ENCODE assay signal across 19 mouse cellular contexts in the genomic region with DNA sequence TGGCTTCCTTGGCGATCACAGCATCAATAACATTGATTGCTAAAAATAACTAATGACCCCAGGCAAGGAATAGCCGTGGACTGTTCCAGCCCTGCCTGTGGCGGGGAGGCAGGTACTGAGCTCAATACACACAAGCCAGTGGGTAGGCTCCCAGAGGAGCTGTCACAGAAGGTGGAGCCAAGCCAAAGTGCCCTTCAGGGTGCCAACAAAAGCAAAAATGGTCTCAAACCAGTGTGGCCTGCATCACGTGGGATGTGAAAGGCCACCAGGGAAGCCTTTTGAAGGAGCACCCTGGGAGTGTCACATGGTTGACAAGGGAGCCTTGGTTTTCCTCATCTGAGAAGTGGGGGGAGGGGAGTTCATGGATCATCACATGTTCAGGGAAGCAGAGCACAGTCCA.
A peak's percentile ranks its signal among the peaks of the same experiment; 100 is the strongest.
DNase-seq lines count a peak whose midpoint lies in the region; ATAC-seq and TF ChIP-seq lines count a peak whose summit lies in the region.
"Had no signal": no experiment of that assay in that cellular context is flagged by ENCODE, and none has a peak within 500 bp of the region (broad histone marks: within the 10 kb centered on the region; RNA-seq: fewer than 3 reads in every experiment).

No protein-coding gene starts in this region.

- H3K4me1 ChIP-seq in neural tube, embryonic 15.5 days = peaks cover 70% of the 10 kb centered on the region
- H3K4me1 ChIP-seq: embryonic facial prominence, embryonic 13.5 days; embryonic facial prominence, embryonic 15.5 days had no signal

- H3K4me3 ChIP-seq in layer of hippocampus, adult 2 months = no peak overlapping the region
- no peak overlapping the region for H3K4me3 ChIP-seq in neural tube, embryonic 15.5 days (replicated peaks)
- H3K4me3 ChIP-seq: embryonic facial prominence, embryonic 13.5 days; embryonic facial prominence, embryonic 15.5 days; erythroblast, embryonic 14.5 days; forebrain, embryonic 10.5 days; forebrain, embryonic 12.5 days had no signal

- no peaks in the 10 kb centered on the region for H3K27me3 ChIP-seq in neural tube, embryonic 15.5 days (replicated peaks)
- H3K27me3 ChIP-seq: embryonic facial prominence, embryonic 13.5 days had no signal

- DNase-seq in cerebellum, adult 18-20 months = peak; percentile 39 to 54
- DNase-seq in cerebellum, adult 8-10 months = no peak
- DNase-seq in cerebellum, postnatal 25 days = peak; percentile 62 to 72
- no peak for DNase-seq in cerebellum, adult 9-11 months
- DNase-seq in layer of hippocampus, adult 2 months (ENCODE audit: low spot score in 2 of 2) = no peak
- DNase-seq in layer of hippocampus, postnatal 14 days (ENCODE audit: low spot score in 2 of 2) = no peak
- DNase-seq: adrenal gland, adult 2 months; adrenal gland, postnatal 10 days; adrenal gland, postnatal 25 days; embryo, embryonic 11 days had no signal

- no peak overlapping the region for H3K9ac ChIP-seq in neural tube, embryonic 15.5 days (replicated peaks)
- H3K9ac ChIP-seq: embryonic facial prominence, embryonic 13.5 days; embryonic facial prominence, embryonic 15.5 days; forebrain, embryonic 12.5 days had no signal

- no peak for TF ChIP-seq CTCF in layer of hippocampus, adult 2 months (conservative IDR thresholded peaks at IDR 0.05)

- H3K9me3 ChIP-seq in neural tube, embryonic 15.5 days (replicated peaks) = no peaks in the 10 kb centered on the region
- H3K9me3 ChIP-seq: embryonic facial prominence, embryonic 13.5 days; embryonic facial prominence, embryonic 15.5 days; forebrain, embryonic 10.5 days; forebrain, embryonic 12.5 days had no signal

- ATAC-seq in neural tube, embryonic 15.5 days (ENCODE audit: low FRiP score) = no peak
- ATAC-seq in megakaryocyte progenitor cell, adult 5-6 weeks (replicated peaks; ENCODE audit: poor library complexity) = no peak
- ATAC-seq: forebrain, embryonic 14.5 days; forebrain, embryonic 16.5 days had no signal

- no peaks in the 10 kb centered on the region for H3K36me3 ChIP-seq in neural tube, embryonic 15.5 days
- H3K36me3 ChIP-seq: embryonic facial prominence, embryonic 13.5 days; embryonic facial prominence, embryonic 15.5 days; forebrain, embryonic 10.5 days; forebrain, embryonic 12.5 days had no signal

- no peak overlapping the region for H3K4me2 ChIP-seq in neural tube, embryonic 15.5 days
- H3K4me2 ChIP-seq: embryonic facial prominence, embryonic 13.5 days; embryonic facial prominence, embryonic 15.5 days; forebrain, embryonic 12.5 days had no signal

- peak overlapping the region; percentile 51; the same call in 1 of the 2 replicates for H3K27ac ChIP-seq in layer of hippocampus, adult 2 months
- H3K27ac ChIP-seq in neural tube, embryonic 15.5 days (replicated peaks) = 0 out of 2 replicates have a peak overlapping the region, but pooled peaks have one; percentile 11
- H3K27ac ChIP-seq: embryonic facial prominence, embryonic 13.5 days; embryonic facial prominence, embryonic 15.5 days; forebrain, embryonic 10.5 days; forebrain, embryonic 12.5 days had no signal

- 34% methylated on average over 4 of the region's 4 CpGs for WGBS in neural tube, embryonic 15.5 days

Comparison
In these comparisons a context has a peak if more than half of its experiments do, and no peak if none do; other contexts are left out.
1. DNase-seq: peak in cerebellum, adult 18-20 months (2 of 2) and cerebellum, postnatal 25 days (2 of 2); none in cerebellum, adult 8-10 months (single experiment), cerebellum, adult 9-11 months (single experiment), layer of hippocampus, adult 2 months (0 of 2) and layer of hippocampus, postnatal 14 days (0 of 2).